Mouse (Mus musculus) right cerebral cortex, postnatal 36 days (tissue): ENCODE results near the gene Xcl1.
A peak's percentile ranks its signal among the peaks of the same experiment; 100 is the strongest.

Experiments used
- DNase-seq, 2 experiments: peaks; one replicate each; pipeline ENCODE4 v3.0.0; 2022; ENCODE audit warnings: low spot score in 2 of 2, mixed read lengths in 1 of 2

Gene Xcl1

DNA sequence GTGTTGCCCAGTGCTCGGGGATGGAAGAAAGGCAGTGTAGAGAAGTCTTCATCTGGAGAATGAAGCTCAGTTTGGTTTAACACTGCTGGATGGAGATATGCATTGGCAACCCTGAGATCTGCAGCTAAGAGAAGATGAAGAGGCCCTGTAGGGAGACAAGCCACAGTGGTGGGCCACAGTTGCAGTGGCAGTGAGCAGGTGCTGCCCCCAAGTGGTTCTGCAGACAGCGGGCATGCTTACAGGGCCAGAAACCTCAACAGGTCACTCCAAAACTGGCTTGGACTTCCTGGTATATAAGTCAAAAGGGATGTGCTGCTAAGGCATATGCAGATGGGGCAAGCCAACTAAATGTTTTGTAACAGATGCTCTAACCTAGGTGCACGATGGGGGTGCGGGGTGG, 30.3 kb downstream of the Xcl1 start:
- peak in 1 of 2 experiments; percentile 20 for DNase-seq

DNA sequence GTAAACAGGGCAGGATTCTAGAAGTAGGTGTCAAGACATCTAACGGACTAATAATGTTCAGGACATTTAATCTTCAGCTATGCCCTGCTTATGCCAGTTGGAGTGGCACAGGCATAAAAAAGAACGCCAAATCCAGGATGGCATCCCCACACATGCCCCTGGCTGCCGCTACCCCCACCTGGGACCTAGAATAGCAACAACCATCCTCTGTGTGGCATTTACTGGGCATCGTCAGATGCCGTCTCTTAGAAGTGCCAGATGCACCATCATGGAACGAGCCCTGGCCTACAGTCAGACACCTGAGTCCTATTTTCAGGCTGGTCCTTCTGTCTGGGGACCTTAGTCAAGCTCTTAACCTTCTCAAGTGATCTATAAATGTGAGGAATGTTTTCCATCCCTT, 34.6 kb downstream of the Xcl1 start:
- no peak for DNase-seq

DNA sequence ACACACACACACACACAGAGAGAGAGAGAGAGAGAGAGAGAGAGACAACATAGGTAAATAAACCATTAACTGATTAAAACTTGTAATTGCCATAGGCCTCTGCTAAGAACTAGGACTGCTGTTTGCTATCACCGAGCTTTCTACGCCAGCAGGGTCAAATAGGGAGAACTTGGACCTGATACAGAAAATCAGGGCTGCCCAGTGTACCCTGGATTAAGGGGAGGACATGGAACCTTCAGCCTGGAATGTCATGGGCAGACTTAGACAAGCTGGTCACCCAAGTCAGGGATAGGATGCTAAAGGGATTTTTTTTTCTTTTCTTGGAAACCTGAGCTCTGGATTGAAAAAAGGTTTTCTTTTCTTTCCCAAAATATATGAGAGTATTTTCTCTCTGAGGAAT, 35.1 kb downstream of the Xcl1 start:
- DNase-seq: no peak

DNA sequence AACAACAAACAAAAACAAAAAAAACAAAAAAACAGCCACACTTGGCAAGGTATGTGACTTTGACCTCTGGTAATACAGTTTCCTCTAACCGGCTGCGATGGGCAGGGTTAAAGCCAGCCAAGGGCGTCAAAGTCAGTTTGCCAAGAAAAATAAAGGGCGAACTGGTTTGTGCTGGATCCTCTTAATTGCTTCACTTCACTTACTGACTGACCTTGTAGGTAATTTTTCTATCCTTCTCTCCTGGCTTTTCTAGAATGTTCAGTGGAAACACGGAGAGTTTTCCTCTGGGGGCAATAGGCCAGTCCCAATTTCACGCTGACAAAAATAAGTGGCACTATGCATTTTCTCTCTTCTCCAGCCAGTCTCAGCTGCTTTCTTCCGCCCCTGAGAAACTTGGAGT, 35.8 kb downstream of the Xcl1 start:
- DNase-seq: no peak

DNA sequence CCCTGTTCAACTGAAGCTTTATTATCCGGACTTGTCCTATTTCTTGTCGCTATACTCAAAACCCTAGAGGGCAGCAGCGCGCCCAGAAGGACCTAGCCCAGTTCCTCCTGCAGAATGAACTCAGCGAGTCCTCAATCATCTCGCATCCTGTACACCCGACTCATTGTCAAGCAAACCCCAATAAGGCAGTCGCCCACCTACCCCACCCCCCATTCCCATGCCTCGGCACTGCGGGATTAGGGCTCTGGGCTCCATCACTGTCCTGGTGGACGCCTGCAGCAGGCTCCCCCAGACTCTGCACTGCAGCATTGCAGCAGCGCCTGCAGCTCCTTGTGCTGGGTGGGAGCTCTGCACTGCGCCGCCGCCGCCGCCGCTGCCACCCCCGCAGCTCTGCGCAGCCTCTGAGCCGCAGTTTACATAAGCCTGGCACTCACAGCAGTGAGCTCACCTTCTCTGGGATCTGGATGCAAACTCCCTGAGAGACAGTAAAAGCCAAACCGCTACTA, 36.4 kb downstream of the Xcl1 start:
- peak; percentile 83 to 88 for DNase-seq

DNA sequence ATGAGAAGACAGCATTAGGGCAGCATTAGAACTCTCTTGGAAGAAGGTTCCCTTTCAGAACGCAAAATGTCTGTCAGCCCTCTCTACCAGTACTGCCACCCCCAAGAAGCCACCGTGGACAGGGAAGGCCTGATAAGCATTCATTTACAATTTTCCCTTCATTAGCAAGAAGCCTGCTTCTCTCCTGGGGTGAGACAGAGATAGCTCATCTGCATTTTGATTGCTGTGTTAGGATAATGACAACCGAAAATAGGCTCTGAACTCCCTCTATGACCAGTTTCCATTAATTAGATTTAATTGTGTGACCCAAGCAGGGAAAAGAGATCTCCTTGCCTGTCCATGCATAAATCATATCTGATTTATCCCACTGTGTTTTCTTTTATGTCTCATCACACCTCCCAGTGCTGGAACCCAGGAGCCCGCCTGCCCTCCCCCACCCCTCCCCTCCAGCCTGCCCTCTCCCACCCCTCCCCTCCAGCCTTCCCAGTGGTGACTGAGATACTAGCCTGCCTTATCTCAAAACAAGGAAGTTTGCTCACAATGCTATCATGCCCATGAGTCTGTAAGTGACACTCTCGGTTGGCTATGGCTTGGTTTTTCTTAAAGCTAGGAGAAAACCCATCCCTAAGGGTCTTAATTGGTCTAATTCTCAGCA, 38.0 kb downstream of the Xcl1 start:
- DNase-seq: no peak

DNA sequence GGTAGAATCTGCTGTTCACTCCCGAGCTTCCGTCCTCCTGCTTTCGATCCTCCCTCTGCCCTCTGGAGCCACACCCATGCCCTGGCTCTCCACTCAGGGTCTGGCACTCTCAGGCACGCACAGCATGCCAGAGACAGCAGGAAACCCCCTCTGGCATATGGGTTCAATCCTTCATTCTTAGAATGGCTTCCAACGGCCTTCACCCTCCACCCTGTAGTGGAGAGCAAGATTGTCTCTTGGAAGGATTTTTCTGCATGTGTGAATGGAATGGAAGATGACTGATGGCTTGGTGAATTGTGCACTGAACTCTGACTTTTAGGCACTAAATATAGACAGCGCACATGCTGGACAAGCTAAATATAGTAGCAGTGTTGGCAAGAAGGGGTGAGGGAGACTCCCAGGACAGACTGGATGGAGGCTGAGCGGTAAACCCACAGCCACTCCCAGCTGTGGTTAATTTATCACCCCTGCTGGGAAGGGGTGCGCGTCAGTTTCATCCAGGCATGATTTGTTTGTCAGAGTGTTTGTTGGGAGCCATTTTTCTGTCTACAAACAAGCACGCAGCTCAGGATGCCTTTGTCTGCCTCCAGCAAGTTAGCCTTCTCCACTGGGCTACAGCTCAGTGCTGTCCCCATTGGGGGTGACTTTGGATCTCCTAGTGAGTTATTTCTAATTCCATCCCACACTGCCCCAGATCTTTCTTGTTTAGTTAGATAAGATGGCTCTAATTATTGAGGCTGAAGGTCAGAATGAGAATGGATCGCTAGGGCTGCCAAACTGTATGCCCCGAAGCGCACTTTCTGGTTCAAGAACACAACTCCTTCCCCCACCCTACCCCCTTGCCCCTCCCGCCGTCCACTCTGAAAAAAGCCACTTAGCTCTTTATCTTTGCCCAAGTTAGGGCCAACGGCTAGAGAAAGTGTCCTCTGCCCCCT, 38.8 kb downstream of the Xcl1 start:
- DNase-seq: no peak

- DNase-seq: no peak
Measured at GRCm38 (mm10) chr1:164895806-164896205, 39.5 kb downstream of the Xcl1 start.

GRCm38 (mm10) chr1:164890366-164890765, 45.0 kb downstream of the Xcl1 start:
- no peak for DNase-seq

GRCm38 (mm10) chr1:164888563-164888962, 46.8 kb downstream of the Xcl1 start:
- no peak for DNase-seq

DNA sequence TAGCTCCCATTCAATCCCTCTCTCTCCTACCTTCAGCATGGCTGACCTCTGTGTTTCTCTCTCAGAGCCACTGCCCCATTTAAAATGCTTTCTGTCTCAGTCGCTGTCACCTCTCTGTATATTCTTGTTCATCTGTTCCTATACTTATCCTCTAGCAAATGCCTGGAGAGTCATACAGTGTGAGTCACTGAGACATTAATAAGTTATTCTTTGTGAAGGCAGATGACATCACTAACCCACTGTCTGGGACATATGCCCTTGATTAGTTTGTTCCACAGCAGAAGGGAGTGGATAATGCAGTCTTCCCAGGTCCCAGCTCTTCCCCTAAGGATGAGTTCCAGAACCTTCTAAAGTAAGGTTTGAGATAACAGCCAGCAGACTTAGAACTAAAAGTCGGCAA, 47.6 kb downstream of the Xcl1 start:
- no peak for DNase-seq

DNA sequence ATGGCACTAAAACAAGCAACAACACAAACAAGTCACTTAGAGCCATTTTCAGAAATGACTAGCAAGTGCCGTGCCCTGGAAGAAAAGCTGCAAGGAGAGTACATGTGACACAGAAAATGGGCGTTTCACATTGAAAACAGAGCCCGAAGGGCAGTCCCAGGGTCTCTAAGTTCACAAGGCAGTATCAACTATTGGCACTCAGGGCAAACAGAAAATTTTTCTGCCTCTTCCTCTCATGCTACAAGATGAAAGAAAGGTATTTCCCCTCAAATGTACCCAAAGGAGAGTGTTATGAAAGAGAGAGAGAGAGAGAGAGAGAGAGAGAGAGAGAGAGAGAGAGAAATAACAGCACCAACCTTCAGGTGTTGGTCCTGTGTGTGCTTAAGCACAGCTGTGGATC, 53.4 kb downstream of the Xcl1 start:
- DNase-seq: no peak
